Mouse (Mus musculus): ENCODE results near the gene Ano10. TPM values are rescaled to one million over a fixed set of nuclear protein-coding genes. Genes with fewer than 3 reads are reported as not detected.
A peak's percentile ranks its signal among the peaks of the same experiment; 100 is the strongest.

Gene Ano10
- polyA plus RNA-seq, 1 experiment = 62.4 TPM

- no peak for TF ChIP-seq CTCF (IDR thresholded peaks at IDR 0.05; ENCODE audit: control insufficient read depth, insufficient read depth, low read length)
- TF ChIP-seq POLR2A (IDR thresholded peaks at IDR 0.05; ENCODE audit: borderline replicate concordance, control insufficient read depth, low read depth, low read length) = no peak
- H3K4me1 ChIP-seq (ENCODE audit: control insufficient read depth, insufficient read depth, low read length) = no peaks in the 10 kb centered on the region
- H3K27ac ChIP-seq (ENCODE audit: control insufficient read depth, insufficient read depth, low read depth, low read length, poor library complexity) = no peak overlapping the region
- no peak overlapping the region for H3K4me3 ChIP-seq (replicated peaks; ENCODE audit: control insufficient read depth, low read depth, low read length)
- WGBS = 36% methylated on average over 7 of the region's 7 CpGs
Measured at GRCm38 (mm10) chr9:122242856-122243255, 51.4 kb downstream of the Ano10 start.

GRCm38 (mm10) chr9:122241812-122242400, 52.3 kb downstream of the Ano10 start:
- WGBS = 62% methylated on average over 10 of the region's 10 CpGs
- no peaks in the 10 kb centered on the region for H3K4me1 ChIP-seq (ENCODE audit: control insufficient read depth, insufficient read depth, low read length)
- H3K27ac ChIP-seq (ENCODE audit: control insufficient read depth, insufficient read depth, low read depth, low read length, poor library complexity) = no peak overlapping the region
- TF ChIP-seq CTCF (IDR thresholded peaks at IDR 0.05; ENCODE audit: control insufficient read depth, insufficient read depth, low read length) (no peak), POLR2A (IDR thresholded peaks at IDR 0.05; ENCODE audit: borderline replicate concordance, control insufficient read depth, low read depth, low read length) (no peak)
- H3K4me3 ChIP-seq (replicated peaks; ENCODE audit: control insufficient read depth, low read depth, low read length) = no peak overlapping the region

GRCm38 (mm10) chr9:122240629-122241199, 53.5 kb downstream of the Ano10 start:
- 74% methylated on average over 8 of the region's 8 CpGs for WGBS

GRCm38 (mm10) chr9:122234741-122235140, 59.5 kb downstream of the Ano10 start:
- 78% methylated on average over 3 of the region's 3 CpGs for WGBS
- Histone ChIP-seq H3K4me1 (ENCODE audit: control insufficient read depth, insufficient read depth, low read length) (peaks cover 6% of the 10 kb centered on the region), H3K27ac (ENCODE audit: control insufficient read depth, insufficient read depth, low read depth, low read length, poor library complexity) (no peak overlapping the region), H3K4me3 (replicated peaks; ENCODE audit: control insufficient read depth, low read depth, low read length) (no peak overlapping the region)
- no peak for TF ChIP-seq POLR2A (IDR thresholded peaks at IDR 0.05; ENCODE audit: borderline replicate concordance, control insufficient read depth, low read depth, low read length)
- TF ChIP-seq CTCF (IDR thresholded peaks at IDR 0.05; ENCODE audit: control insufficient read depth, insufficient read depth, low read length) = no peak

More at GRCm38 (mm10) chr9:122240629-122241199, 53.5 kb downstream of the Ano10 start:
- Histone ChIP-seq H3K4me3 (replicated peaks; ENCODE audit: control insufficient read depth, low read depth, low read length) (no peak overlapping the region), H3K27ac (ENCODE audit: control insufficient read depth, insufficient read depth, low read depth, low read length, poor library complexity) (no peak overlapping the region), H3K4me1 (ENCODE audit: control insufficient read depth, insufficient read depth, low read length) (no peaks in the 10 kb centered on the region)
- TF ChIP-seq POLR2A (IDR thresholded peaks at IDR 0.05; ENCODE audit: borderline replicate concordance, control insufficient read depth, low read depth, low read length) (no peak), CTCF (IDR thresholded peaks at IDR 0.05; ENCODE audit: control insufficient read depth, insufficient read depth, low read length) (no peak)

GRCm38 (mm10) chr9:122233972-122234345, 60.3 kb downstream of the Ano10 start:
- Histone ChIP-seq H3K27ac (ENCODE audit: control insufficient read depth, insufficient read depth, low read depth, low read length, poor library complexity) (no peak overlapping the region), H3K4me3 (replicated peaks; ENCODE audit: control insufficient read depth, low read depth, low read length) (no peak overlapping the region), H3K4me1 (ENCODE audit: control insufficient read depth, insufficient read depth, low read length) (peaks cover 6% of the 10 kb centered on the region)
- TF ChIP-seq CTCF (IDR thresholded peaks at IDR 0.05; ENCODE audit: control insufficient read depth, insufficient read depth, low read length) (no peak), POLR2A (IDR thresholded peaks at IDR 0.05; ENCODE audit: borderline replicate concordance, control insufficient read depth, low read depth, low read length) (no peak)
- 34% methylated on average over 7 of the region's 7 CpGs for WGBS

GRCm38 (mm10) chr9:122233316-122233971, 60.8 kb downstream of the Ano10 start:
- Histone ChIP-seq H3K27ac (ENCODE audit: control insufficient read depth, insufficient read depth, low read depth, low read length, poor library complexity) (no peak overlapping the region), H3K4me3 (replicated peaks; ENCODE audit: control insufficient read depth, low read depth, low read length) (no peak overlapping the region), H3K4me1 (ENCODE audit: control insufficient read depth, insufficient read depth, low read length) (peaks cover 6% of the 10 kb centered on the region)
- no peak for TF ChIP-seq CTCF (IDR thresholded peaks at IDR 0.05; ENCODE audit: control insufficient read depth, insufficient read depth, low read length)
- no peak for TF ChIP-seq POLR2A (IDR thresholded peaks at IDR 0.05; ENCODE audit: borderline replicate concordance, control insufficient read depth, low read depth, low read length)
- WGBS = 50% methylated on average over 8 of the region's 8 CpGs

- Histone ChIP-seq H3K4me1 (ENCODE audit: control insufficient read depth, insufficient read depth, low read length) (peaks cover 6% of the 10 kb centered on the region), H3K27ac (ENCODE audit: control insufficient read depth, insufficient read depth, low read depth, low read length, poor library complexity) (no peak overlapping the region), H3K4me3 (replicated peaks; ENCODE audit: control insufficient read depth, low read depth, low read length) (no peak overlapping the region)
- 5% methylated on average over 2 of the region's 2 CpGs for WGBS
- TF ChIP-seq POLR2A (IDR thresholded peaks at IDR 0.05; ENCODE audit: borderline replicate concordance, control insufficient read depth, low read depth, low read length) (no peak), CTCF (IDR thresholded peaks at IDR 0.05; ENCODE audit: control insufficient read depth, insufficient read depth, low read length) (no peak)
Measured at GRCm38 (mm10) chr9:122232912-122233311, 61.3 kb downstream of the Ano10 start.

GRCm38 (mm10) chr9:122230701-122231100, 63.5 kb downstream of the Ano10 start:
- TF ChIP-seq CTCF (IDR thresholded peaks at IDR 0.05; ENCODE audit: control insufficient read depth, insufficient read depth, low read length) = 0 out of 2 replicates have a peak, but pooled peaks have one; percentile 0
- no peak for TF ChIP-seq POLR2A (IDR thresholded peaks at IDR 0.05; ENCODE audit: borderline replicate concordance, control insufficient read depth, low read depth, low read length)
- peaks cover 6% of the 10 kb centered on the region for H3K4me1 ChIP-seq (ENCODE audit: control insufficient read depth, insufficient read depth, low read length)
- WGBS = 19% methylated on average over 4 of the region's 4 CpGs
- no peak overlapping the region for H3K4me3 ChIP-seq (replicated peaks; ENCODE audit: control insufficient read depth, low read depth, low read length)
- no peak overlapping the region for H3K27ac ChIP-seq (ENCODE audit: control insufficient read depth, insufficient read depth, low read depth, low read length, poor library complexity)

All from bone marrow, adult 2 months (tissue).